Mouse (Mus musculus) liver, postnatal 0 days (tissue): ENCODE data around the gene Plekhj1.

Experiments
- CTCF ChIP-seq: sonication (generic); IDR thresholded peaks from 2 replicates; pipeline ENCODE4 v1.5.1; 2016; ENCODE audit warnings: antibody characterized with exemption, low read depth
- EP300 ChIP-seq: IDR thresholded peaks from 2 replicates; pipeline ENCODE4 v1.6.1; 2016; ENCODE audit warnings: antibody characterized with exemption, low read depth, mild to moderate bottlenecking

DNA sequence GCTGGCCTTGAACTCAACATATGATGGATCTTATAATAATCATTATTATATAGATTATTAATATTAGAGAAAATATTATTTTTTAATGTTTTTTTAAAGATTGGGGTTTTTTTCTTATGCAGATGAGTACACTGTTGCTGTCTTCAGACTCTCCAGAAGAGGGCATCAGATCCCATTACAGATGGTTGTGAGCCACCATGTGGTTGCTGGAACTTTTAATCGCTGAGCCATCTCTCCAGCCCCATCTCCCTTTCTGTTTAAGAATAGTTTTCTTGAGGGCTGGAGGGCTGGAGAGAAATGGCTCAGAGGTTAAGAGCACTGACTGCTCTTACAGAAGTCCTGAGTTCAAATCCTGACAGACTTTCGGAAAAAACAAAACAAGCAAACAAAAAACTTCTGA lies 23.6 kb upstream of the Plekhj1 start:
- TF ChIP-seq CTCF (peak; percentile 76), EP300 (no peak)
